Mouse (Mus musculus): ENCODE results near the gene Cd68. TPM values are rescaled to one million over a fixed set of nuclear protein-coding genes. Genes with fewer than 3 reads are reported as not detected.
"Not testable (repeated sequence)": the region's sequence is repeated elsewhere in the genome, so short reads cannot be mapped to it uniquely, and the experiment has no call there.

Cd68 gene
- polyA plus RNA-seq, 1 experiment from 2014 or later: 35.4 TPM

- no peaks in the 10 kb centered on the region for H3K36me3 ChIP-seq (ENCODE audit: control insufficient read depth, insufficient read depth)
- H3K27ac ChIP-seq (ENCODE audit: low read length): no peak overlapping the region
- H3K4me1 ChIP-seq (ENCODE audit: control insufficient read depth, low read depth, low read length): peaks cover 12% of the 10 kb centered on the region
- H3K9me3 ChIP-seq (replicated peaks; ENCODE audit: control insufficient read depth, low read length): no peaks in the 10 kb centered on the region
- no peak overlapping the region for H3K4me2 ChIP-seq (ENCODE audit: low read depth, low read length)
- WGBS (ENCODE audit: insufficient replicate concordance): 68% methylated on average over 4 of the region's 4 CpGs
- no peak overlapping the region for H3K4me3 ChIP-seq (ENCODE audit: low read depth, low read length)
- ATAC-seq (ENCODE audit: low read depth): no peak
- no peak overlapping the region for H3K9ac ChIP-seq (ENCODE audit: low read depth, low read length)
- no peaks in the 10 kb centered on the region for H3K27me3 ChIP-seq (ENCODE audit: control insufficient read depth, insufficient read depth, low read depth, low read length)
Measured at GRCm38 (mm10) chr11:69707873-69708381, 42.0 kb upstream of the Cd68 start.

- Histone ChIP-seq H3K4me2 (ENCODE audit: low read depth, low read length) (no peak overlapping the region), H3K27me3 (ENCODE audit: control insufficient read depth, insufficient read depth, low read depth, low read length) (no peaks in the 10 kb centered on the region), H3K36me3 (ENCODE audit: control insufficient read depth, insufficient read depth) (no peaks in the 10 kb centered on the region), H3K4me3 (ENCODE audit: low read depth, low read length) (no peak overlapping the region), H3K9me3 (replicated peaks; ENCODE audit: control insufficient read depth, low read length) (no peaks in the 10 kb centered on the region), H3K27ac (ENCODE audit: low read length) (no peak overlapping the region), H3K9ac (ENCODE audit: low read depth, low read length) (no peak overlapping the region), H3K4me1 (ENCODE audit: control insufficient read depth, low read depth, low read length) (peaks cover 12% of the 10 kb centered on the region)
- 78% methylated on average over 4 of the region's 4 CpGs for WGBS (ENCODE audit: insufficient replicate concordance)
- ATAC-seq (ENCODE audit: low read depth): no peak
Measured at GRCm38 (mm10) chr11:69707480-69707847, 41.5 kb upstream of the Cd68 start.

- Histone ChIP-seq H3K9ac (ENCODE audit: low read depth, low read length) (no peak overlapping the region), H3K4me3 (ENCODE audit: low read depth, low read length) (no peak overlapping the region), H3K4me2 (ENCODE audit: low read depth, low read length) (no peak overlapping the region), H3K27me3 (ENCODE audit: control insufficient read depth, insufficient read depth, low read depth, low read length) (no peaks in the 10 kb centered on the region), H3K4me1 (ENCODE audit: control insufficient read depth, low read depth, low read length) (peaks cover 12% of the 10 kb centered on the region), H3K36me3 (ENCODE audit: control insufficient read depth, insufficient read depth) (no peaks in the 10 kb centered on the region), H3K9me3 (replicated peaks; ENCODE audit: control insufficient read depth, low read length) (no peaks in the 10 kb centered on the region), H3K27ac (ENCODE audit: low read length) (no peak overlapping the region)
- ATAC-seq (ENCODE audit: low read depth): no peak
- WGBS (ENCODE audit: insufficient replicate concordance): 69% methylated on average over 6 of the region's 6 CpGs
Measured at GRCm38 (mm10) chr11:69706775-69707479, 41.0 kb upstream of the Cd68 start.

- ATAC-seq (ENCODE audit: low read depth): no peak
- Histone ChIP-seq H3K4me3 (ENCODE audit: low read depth, low read length) (no peak overlapping the region), H3K4me1 (ENCODE audit: control insufficient read depth, low read depth, low read length) (peaks cover 2% of the 10 kb centered on the region), H3K4me2 (ENCODE audit: low read depth, low read length) (no peak overlapping the region), H3K27me3 (ENCODE audit: control insufficient read depth, insufficient read depth, low read depth, low read length) (no peaks in the 10 kb centered on the region), H3K36me3 (ENCODE audit: control insufficient read depth, insufficient read depth) (no peaks in the 10 kb centered on the region), H3K9ac (ENCODE audit: low read depth, low read length) (no peak overlapping the region), H3K9me3 (replicated peaks; ENCODE audit: control insufficient read depth, low read length) (no peaks in the 10 kb centered on the region), H3K27ac (ENCODE audit: low read length) (no peak overlapping the region)
- WGBS (ENCODE audit: insufficient replicate concordance): 36% methylated on average over 2 of the region's 2 CpGs
Measured at GRCm38 (mm10) chr11:69704613-69705010, 38.7 kb upstream of the Cd68 start.

GRCm38 (mm10) chr11:69703814-69704612, 38.1 kb upstream of the Cd68 start:
- Histone ChIP-seq H3K4me3 (ENCODE audit: low read depth, low read length) (no peak overlapping the region), H3K27me3 (ENCODE audit: control insufficient read depth, insufficient read depth, low read depth, low read length) (no peaks in the 10 kb centered on the region), H3K4me2 (ENCODE audit: low read depth, low read length) (no peak overlapping the region), H3K9ac (ENCODE audit: low read depth, low read length) (no peak overlapping the region), H3K36me3 (ENCODE audit: control insufficient read depth, insufficient read depth) (no peaks in the 10 kb centered on the region), H3K4me1 (ENCODE audit: control insufficient read depth, low read depth, low read length) (no peaks in the 10 kb centered on the region; the same call in 1 of the 2 replicates), H3K9me3 (replicated peaks; ENCODE audit: control insufficient read depth, low read length) (no peaks in the 10 kb centered on the region), H3K27ac (ENCODE audit: low read length) (no peak overlapping the region)
- no peak for ATAC-seq (ENCODE audit: low read depth)
- 53% methylated on average over 8 of the region's 8 CpGs for WGBS (ENCODE audit: insufficient replicate concordance)

- not testable (repeated sequence) for H3K36me3 ChIP-seq (ENCODE audit: control insufficient read depth, insufficient read depth); H3K27me3 ChIP-seq (ENCODE audit: control insufficient read depth, insufficient read depth, low read depth, low read length); H3K9ac ChIP-seq (ENCODE audit: low read depth, low read length); H3K4me1 ChIP-seq (ENCODE audit: control insufficient read depth, low read depth, low read length); H3K27ac ChIP-seq (ENCODE audit: low read length); H3K4me3 ChIP-seq (ENCODE audit: low read depth, low read length); H3K4me2 ChIP-seq (ENCODE audit: low read depth, low read length); H3K9me3 ChIP-seq (replicated peaks; ENCODE audit: control insufficient read depth, low read length); ATAC-seq (ENCODE audit: low read depth)
- 55% methylated on average over 2 of the region's 3 CpGs for WGBS (ENCODE audit: insufficient replicate concordance)
Measured at GRCm38 (mm10) chr11:69703381-69703780, 37.4 kb upstream of the Cd68 start.

GRCm38 (mm10) chr11:69702886-69703285, 36.9 kb upstream of the Cd68 start:
- not testable (repeated sequence) for H3K27me3 ChIP-seq (ENCODE audit: control insufficient read depth, insufficient read depth, low read depth, low read length); H3K9me3 ChIP-seq (replicated peaks; ENCODE audit: control insufficient read depth, low read length); H3K4me3 ChIP-seq (ENCODE audit: low read depth, low read length); H3K9ac ChIP-seq (ENCODE audit: low read depth, low read length); ATAC-seq (ENCODE audit: low read depth); H3K4me2 ChIP-seq (ENCODE audit: low read depth, low read length); H3K27ac ChIP-seq (ENCODE audit: low read length); H3K36me3 ChIP-seq (ENCODE audit: control insufficient read depth, insufficient read depth); H3K4me1 ChIP-seq (ENCODE audit: control insufficient read depth, low read depth, low read length)
- WGBS (ENCODE audit: insufficient replicate concordance): 78% methylated on average over 10 of the region's 10 CpGs

GRCm38 (mm10) chr11:69699595-69699994, 33.6 kb upstream of the Cd68 start:
- H3K4me2 ChIP-seq (ENCODE audit: low read depth, low read length): no peak overlapping the region
- no peaks in the 10 kb centered on the region; the same call in 1 of the 2 replicates for H3K27me3 ChIP-seq (ENCODE audit: control insufficient read depth, insufficient read depth, low read depth, low read length)
- H3K4me3 ChIP-seq (ENCODE audit: low read depth, low read length): no peak overlapping the region
- 20% methylated on average over 1 of the region's 1 CpGs for WGBS (ENCODE audit: insufficient replicate concordance)
- H3K4me1 ChIP-seq (ENCODE audit: control insufficient read depth, low read depth, low read length): peaks cover 2% of the 10 kb centered on the region
- H3K9me3 ChIP-seq (replicated peaks; ENCODE audit: control insufficient read depth, low read length): no peaks in the 10 kb centered on the region
- H3K9ac ChIP-seq (ENCODE audit: low read depth, low read length): no peak overlapping the region
- no peak for ATAC-seq (ENCODE audit: low read depth)
- H3K36me3 ChIP-seq (ENCODE audit: control insufficient read depth, insufficient read depth): no peaks in the 10 kb centered on the region
- no peak overlapping the region for H3K27ac ChIP-seq (ENCODE audit: low read length)

- 61% methylated on average over 5 of the region's 5 CpGs for WGBS (ENCODE audit: insufficient replicate concordance)
- H3K4me2 ChIP-seq (ENCODE audit: low read depth, low read length): no peak overlapping the region
- peaks cover 2% of the 10 kb centered on the region for H3K4me1 ChIP-seq (ENCODE audit: control insufficient read depth, low read depth, low read length)
- no peaks in the 10 kb centered on the region for H3K36me3 ChIP-seq (ENCODE audit: control insufficient read depth, insufficient read depth)
- no peaks in the 10 kb centered on the region for H3K9me3 ChIP-seq (replicated peaks; ENCODE audit: control insufficient read depth, low read length)
- no peak overlapping the region for H3K4me3 ChIP-seq (ENCODE audit: low read depth, low read length)
- H3K9ac ChIP-seq (ENCODE audit: low read depth, low read length): no peak overlapping the region
- ATAC-seq (ENCODE audit: low read depth): no peak
- H3K27me3 ChIP-seq (ENCODE audit: control insufficient read depth, insufficient read depth, low read depth, low read length): no peaks in the 10 kb centered on the region; the same call in 1 of the 2 replicates
- H3K27ac ChIP-seq (ENCODE audit: low read length): no peak overlapping the region
Measured at GRCm38 (mm10) chr11:69698574-69698973, 32.6 kb upstream of the Cd68 start.
